Mouse (Mus musculus): Measurements from ENCODE around the gene Olfr414.

Olfr414 gene

DNA sequence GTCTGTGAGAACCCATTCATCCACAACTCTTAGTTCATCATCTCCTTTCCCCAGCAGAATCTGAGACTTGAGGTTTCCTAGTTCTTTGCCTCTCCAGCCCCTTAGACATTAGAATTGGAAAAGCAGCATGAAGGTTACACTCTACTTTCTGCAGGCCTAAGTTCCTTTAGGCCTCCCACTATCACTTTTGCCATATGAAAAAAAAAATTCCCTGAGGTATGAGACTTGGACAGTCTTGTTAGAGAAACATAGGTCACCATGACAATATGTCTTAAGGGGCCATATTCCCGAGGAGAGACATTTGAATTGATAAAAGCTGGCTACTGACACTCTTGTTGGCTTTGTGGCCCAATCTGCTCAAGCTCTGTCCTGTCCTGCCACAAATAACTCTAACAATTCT lies at the start of gene Olfr414:
Gene Olfr414, plus strand, starts transcription at position 301 of the 400 bp plus-strand sequence.
- DNase-seq, result no peak

DNA sequence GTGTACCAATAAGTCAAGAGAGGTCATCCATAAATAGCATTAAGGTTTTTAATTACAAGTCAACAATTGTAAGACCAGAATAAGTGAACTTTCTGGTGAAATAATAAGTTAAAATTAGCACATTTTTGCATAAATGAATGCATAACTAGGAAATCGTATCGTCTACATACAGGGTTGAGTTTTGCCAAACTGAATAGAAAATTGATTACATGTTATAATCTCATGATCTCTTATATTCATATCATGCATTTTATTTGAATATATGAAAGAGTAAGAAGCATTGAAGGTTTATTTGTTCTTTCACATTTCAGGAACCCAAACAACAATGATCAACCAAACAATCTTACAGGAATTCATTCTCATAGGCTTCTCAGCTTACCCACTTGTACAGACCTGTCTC lies 33.1 kb upstream of the Olfr414 start, which contains the start of gene Olfr248:
Gene Olfr248, plus strand, starts transcription at position 301 of the 400 bp plus-strand sequence.
- DNase-seq, result no peak

DNA sequence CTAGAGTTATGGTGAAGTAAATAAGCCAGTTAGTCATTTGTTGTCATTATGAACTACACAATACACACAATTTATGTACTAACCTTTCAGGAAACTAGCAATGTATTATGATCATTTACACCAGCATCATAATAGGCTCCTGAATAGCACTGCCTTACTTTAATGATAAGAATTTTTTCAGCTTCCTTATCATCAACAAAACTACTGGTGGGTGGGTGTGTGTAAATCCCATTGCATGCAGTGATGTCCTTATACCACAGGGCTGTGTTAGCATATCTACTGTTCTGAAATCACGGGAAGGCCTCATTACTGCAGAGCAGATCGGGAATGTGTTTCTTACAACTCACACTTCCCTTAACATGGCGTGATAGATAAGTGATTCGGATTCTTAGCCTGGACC lies 905 bp upstream of the Olfr414 start:
- DNase-seq, result no peak

DNA sequence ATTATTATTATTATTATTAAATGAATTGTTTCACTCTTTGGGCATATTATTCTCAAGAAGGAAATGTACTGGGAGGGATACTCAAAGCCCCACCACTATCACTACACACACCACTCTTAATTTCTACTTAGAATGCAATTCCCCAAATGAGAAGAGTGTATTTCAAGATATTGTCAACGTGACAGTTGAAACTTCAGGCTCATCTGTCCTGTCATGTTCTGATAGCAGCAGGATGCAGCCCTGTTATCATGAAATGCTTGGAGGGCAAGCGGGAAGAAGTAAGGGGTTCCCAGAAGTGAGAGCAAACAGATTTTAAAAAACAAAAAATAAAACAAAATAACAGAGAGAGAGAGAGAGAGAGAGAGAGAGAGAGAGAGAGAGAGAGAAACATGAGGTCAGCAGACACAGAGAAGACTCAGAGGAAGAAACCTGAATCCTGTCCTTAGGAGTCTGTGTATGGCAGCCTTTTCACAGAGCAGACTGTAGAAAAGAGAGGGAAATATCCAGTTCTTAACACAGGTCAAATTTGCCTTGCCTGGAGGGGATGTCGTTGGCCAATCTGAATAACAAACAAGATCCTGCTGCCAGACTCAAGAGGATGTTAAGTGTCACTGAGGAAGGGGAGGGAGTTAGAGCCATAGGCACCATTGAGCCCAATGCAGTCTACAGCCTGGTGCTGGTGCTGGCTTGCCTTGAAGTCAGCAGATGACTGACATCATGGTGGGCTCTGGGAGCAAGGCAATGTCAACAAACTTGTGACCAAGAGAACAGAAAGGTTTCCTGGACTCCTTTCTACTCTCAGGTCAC lies 2.5 kb downstream of the Olfr414 start:
- no peak for DNase-seq

DNA sequence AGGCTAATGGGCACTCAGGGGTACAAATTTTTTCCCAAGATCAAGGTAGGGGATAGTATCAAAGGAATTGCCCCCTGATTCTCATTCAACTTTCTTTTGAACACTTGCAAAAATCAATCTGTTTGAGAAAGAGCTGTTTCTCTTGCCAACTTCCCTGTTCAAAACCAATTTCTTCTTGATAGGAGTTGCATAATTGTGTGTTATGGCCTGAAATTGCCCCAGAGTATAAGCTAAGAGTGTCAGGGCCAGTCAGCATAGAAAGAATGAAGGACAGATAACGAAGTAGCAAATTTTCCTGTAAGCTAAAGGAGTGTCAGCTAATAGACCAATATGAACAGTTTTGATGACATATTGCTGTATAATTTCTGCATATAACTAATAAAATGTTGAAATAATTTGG lies 3.5 kb downstream of the Olfr414 start:
- no peak for DNase-seq

DNA sequence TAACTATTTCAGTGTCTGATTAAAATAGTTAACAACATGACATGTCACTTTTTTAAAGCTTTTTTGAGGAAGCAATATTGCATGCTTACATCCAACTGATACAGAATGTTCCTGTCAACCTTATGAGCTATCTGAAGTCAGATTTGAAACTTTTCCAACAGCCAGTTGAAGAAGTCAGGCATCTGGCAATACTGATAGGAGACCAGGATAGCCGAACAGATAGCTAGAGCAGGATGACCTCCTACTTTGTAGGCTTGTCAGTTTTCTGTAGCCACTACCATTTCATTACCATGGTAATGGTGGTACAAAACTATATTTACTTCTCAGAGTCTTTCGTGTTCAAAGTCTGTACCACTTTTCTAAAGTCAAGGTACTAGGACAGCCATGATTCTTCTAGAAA lies 4.5 kb downstream of the Olfr414 start:
- DNase-seq, result no peak

DNA sequence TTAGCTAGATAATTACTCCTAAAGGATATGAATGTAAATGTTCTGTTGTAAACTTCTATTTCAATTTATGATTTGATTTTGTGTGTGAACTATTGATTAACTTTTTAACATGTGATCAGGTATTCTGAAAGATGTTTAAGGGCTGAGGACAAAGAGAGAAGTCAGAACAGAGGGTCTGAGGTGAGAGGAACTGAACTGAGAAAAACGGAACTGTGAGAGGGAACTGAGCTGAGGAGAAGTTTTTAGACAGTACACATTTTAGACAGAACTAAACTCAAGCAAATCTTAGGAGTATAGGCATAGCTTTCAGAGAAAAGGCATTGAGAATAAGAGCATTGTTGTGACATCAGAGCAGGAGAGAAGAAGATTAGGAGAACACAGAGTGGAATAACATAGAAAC lies 10.3 kb downstream of the Olfr414 start:
- DNase-seq, result no peak

DNA sequence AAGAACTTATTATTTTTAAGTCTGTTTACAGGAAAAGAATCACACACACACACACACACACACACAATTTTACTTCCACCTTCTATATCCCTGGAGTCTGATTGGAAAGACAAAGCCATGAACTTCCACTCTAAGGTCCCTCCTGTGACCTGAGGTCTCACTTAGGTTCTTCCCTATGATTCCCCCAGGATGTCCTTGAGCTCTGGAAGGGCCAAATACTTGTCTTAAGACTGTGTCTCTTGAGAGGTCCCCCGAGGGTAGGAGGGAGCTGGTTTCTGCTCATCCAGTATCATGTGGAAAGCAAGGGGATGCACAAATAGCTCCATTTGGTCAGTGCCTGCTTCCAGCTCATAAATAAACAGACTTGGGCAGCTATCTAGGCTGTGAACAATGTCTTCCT lies 17.9 kb downstream of the Olfr414 start, which contains the start of gene Olfr220:
Gene Olfr220, plus strand, starts transcription at position 301 of the 400 bp plus-strand sequence.
- DNase-seq, result no peak

DNA sequence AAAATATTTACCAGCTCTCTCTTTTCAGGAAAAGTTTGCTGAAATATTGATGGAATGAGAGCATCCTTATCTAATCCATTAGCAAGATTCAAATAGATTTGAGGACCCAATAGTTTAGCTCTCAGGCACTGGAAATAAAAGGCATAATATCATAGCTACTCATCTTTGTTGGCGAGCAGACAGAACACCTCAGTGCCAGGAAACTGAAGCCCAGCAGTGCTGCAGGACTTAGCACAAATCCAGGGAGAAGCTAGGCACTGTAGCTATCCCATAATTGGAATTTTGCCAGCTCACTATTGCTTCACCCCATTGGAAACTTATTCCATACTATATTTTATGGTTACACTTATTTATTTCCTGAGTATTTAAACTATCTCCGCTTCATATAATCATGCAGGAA lies 31.2 kb downstream of the Olfr414 start:
- peak in 1 of 2 experiments; percentile 11 for DNase-seq

DNA sequence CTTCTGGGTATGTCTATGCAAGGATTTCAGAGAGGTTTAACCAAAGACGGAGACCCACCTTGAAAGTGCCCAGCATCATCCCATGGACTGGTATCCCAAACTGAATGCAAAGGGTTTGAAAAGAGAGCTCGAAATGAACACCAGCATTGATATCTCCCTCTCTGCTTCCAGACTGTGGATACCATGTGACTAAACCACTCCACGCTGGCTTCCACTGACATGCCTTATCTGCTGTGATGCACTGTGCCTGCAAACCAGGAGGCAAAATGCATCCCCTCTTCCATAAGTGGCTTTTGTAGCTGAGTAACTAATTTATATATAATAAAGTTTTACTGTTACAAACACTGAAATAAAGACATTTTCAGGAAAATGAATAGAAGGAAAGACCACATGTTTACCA lies 41.5 kb downstream of the Olfr414 start:
- DNase-seq, result no peak

DNA sequence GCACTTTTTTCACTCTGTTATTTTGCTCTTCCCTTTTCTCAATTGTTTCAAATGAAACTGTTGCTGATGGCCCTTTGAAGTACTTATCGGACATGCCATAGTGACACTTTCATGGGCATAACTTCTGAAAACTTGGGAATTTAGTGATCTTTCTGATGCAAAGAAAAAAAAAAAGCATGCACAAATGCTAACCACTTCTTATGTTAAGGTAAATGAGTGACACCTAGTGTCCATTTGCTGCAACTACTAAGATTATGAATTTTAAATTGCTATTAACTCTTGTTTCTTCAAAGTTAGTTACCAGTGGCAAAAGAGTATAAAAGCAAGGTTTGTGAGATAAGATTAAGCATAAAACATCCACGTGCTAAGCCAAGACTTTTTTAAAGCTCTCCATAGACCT lies 42.4 kb downstream of the Olfr414 start:
- no peak for DNase-seq

DNA sequence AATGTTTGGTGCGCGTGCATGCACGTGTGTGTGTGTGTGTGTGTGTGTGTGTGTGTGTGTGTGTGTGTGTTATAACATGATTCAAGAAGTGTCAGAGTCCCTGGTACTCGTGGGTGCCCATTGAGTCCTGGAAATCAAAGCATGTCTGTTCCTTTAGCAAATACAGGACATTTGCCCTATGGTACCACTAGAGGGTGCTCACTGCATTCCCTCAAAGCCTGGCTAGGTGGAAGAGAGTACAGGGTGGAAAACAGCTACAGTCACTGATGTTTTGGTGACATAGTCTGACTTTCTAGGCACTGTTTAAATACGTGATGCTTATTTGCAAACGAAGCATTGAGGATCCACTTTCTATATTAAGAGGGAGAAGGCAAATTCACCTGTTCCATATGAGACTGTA lies 45.9 kb downstream of the Olfr414 start:
- DNase-seq, result peak; percentile 30 to 61

DNA sequence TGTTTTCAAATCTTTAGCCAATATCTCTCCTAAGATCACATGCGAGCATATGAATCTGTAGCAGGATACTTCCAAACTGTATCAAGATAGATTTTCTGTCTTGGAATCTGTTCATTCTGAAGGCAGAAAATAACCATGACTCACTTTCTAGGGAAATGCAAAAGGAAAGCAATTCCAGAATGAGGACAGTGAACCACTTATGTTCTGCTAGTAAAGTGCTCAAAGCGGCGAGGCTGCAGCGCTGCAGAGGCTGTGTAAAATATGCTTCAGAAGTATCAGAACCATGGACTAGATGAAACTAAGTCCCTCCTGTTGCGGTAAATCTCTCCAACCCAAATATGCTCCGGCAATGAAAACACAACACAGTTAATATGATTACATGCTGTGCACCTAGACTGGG lies 58.7 kb downstream of the Olfr414 start:
- no peak for DNase-seq

Measured in cerebellum, postnatal 25 days (tissue).